Mouse (Mus musculus) CD4-positive, CD25-positive, alpha-beta regulatory T cell, adult 4 months (primary cell): ENCODE measurements around the gene Olfr731. TPM values are rescaled to one million over a fixed set of nuclear protein-coding genes. Genes with fewer than 3 reads are reported as not detected.

Source experiments
- ATAC-seq: one replicate; pipeline ENCODE4 v1.8.0; 2017
- polyA plus RNA-seq, 2 experiments: library from polyadenylated mRNA; unstranded; fragments of 100-300 nt; shearing (Covaris generic); gene quantifications; one replicate each; pipeline ENCODE4 v1.2.1; 2017

The Olfr731 gene
- polyA plus RNA-seq, result not detected

DNA sequence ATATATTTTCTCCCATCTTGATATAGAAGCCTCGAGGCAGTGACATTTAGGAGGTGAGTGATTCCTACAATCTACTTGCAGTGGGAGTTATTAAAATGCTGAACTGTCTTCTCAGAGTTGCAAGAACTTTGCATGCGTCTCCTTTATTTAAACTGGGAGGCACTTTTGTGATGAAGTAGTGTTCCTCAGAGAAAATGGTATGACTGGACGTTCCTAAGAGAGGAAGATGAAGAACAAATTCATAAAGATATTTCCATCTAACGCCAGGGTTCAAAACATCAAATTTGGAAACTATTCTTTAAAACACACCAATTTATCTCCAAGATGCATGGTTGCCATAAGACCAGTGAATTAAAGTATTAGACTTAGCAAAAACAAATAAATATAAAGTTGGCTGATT lies at the start of gene Olfr731:
TSS of gene Olfr731 (minus strand) at position 101 of the 400 bp plus-strand sequence.
- ATAC-seq, result no peak

DNA sequence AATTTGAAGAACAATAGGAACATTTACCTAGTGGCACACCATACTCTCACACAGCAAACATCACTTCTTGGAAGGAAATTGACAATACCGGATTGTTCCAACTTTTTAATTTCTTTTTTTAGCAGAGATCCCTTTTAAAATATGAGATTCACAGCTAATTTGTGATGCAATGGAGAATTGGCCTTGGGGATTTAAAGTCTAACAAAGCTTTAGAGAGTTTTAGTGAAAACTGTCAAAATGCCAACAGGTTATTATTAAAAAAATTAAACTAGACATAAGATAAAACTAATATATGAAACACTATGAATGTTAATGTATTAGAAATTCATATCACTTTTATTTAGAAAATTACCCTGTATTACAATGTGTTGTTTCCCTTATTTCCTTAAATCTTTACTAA lies 42.4 kb upstream of the Olfr731 start, which contains the start of gene Olfr732:
TSS of gene Olfr732 (minus strand) at position 101 of the 400 bp plus-strand sequence.
- ATAC-seq, result no peak

DNA sequence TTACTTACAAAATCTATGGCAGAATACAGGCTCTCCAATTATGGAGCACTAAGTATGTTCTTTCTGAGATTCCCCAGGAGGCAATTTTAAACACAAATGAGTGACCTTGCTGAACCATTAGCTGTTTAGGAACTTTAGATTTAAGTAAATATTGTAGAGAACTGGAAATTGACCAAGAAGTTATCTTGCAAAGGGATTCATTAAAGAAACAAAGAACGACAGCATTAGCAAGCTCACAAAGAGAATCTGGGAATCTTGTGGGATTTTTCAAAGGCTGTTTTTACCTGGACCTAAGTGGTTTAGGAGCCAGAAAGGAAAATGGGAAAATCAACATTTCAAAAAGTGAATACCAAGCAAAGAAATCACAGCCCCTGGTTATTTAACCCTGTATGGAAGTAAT lies 53.6 kb downstream of the Olfr731 start, which contains the start of gene Olfr730:
TSS of gene Olfr730 (minus strand) at position 101 of the 400 bp plus-strand sequence.
- ATAC-seq, result no peak

Other genes with a start within 250 kb of the Olfr731 start
- not detected for gene Olfr725, start 201.5 kb downstream of the Olfr731 start, polyA plus RNA-seq
- under 1 TPM in 1 of 2 experiments, not detected in 1; 0.34 TPM for gene Olfr726, start 150.9 kb downstream of the Olfr731 start, polyA plus RNA-seq
- gene Olfr727, start 118.7 kb downstream of the Olfr731 start, polyA plus RNA-seq, result not detected
- gene Olfr728, start 99.2 kb downstream of the Olfr731 start, polyA plus RNA-seq, result not detected
- not detected for gene Olfr729, start 89.0 kb downstream of the Olfr731 start, polyA plus RNA-seq
- not detected for gene Olfr730, start 53.7 kb downstream of the Olfr731 start, polyA plus RNA-seq
- not detected for gene Olfr732, start 42.3 kb upstream of the Olfr731 start, polyA plus RNA-seq
- gene Olfr733, start 59.7 kb upstream of the Olfr731 start, polyA plus RNA-seq, result under 1 TPM in 1 of 2 experiments, not detected in 1; 0.24 TPM
- gene Olfr734, start 84.9 kb upstream of the Olfr731 start, polyA plus RNA-seq, result not detected
- not detected for gene Olfr735, start 107.0 kb upstream of the Olfr731 start, polyA plus RNA-seq
- gene Tlr11, start 116.0 kb upstream of the Olfr731 start, polyA plus RNA-seq, result under 1 TPM in 1 of 2 experiments, not detected in 1; 0.19 TPM
- gene Olfr736, start 139.3 kb upstream of the Olfr731 start, polyA plus RNA-seq, result not detected
- gene Olfr738, start 165.7 kb upstream of the Olfr731 start, polyA plus RNA-seq, result not detected
- not detected for gene Olfr739, start 176.8 kb upstream of the Olfr731 start, polyA plus RNA-seq
- not detected for gene Olfr740, start 203.7 kb upstream of the Olfr731 start, polyA plus RNA-seq
- not detected for gene Olfr741, start 230.9 kb upstream of the Olfr731 start, polyA plus RNA-seq